Mouse (Mus musculus) spleen, adult 2 months (tissue): ENCODE results near the gene Erich4.

ENCODE experiments used
- CTCF ChIP-seq: fragments of 200-500 bp; IDR thresholded peaks from 2 replicates; pipeline ENCODE4 v1.5.1; 2011; ENCODE audit warnings: mild to moderate bottlenecking, inconsistent platforms; ENCODE audit not compliant: insufficient read depth, insufficient read length, insufficient replicate concordance; ENCODE audit errors: extremely low read depth
- POLR2A ChIP-seq: fragments of 200-500 bp; IDR thresholded peaks from 2 replicates; pipeline ENCODE4 v1.6.1; 2011; ENCODE audit warnings: low read depth, low read length, inconsistent platforms

DNA sequence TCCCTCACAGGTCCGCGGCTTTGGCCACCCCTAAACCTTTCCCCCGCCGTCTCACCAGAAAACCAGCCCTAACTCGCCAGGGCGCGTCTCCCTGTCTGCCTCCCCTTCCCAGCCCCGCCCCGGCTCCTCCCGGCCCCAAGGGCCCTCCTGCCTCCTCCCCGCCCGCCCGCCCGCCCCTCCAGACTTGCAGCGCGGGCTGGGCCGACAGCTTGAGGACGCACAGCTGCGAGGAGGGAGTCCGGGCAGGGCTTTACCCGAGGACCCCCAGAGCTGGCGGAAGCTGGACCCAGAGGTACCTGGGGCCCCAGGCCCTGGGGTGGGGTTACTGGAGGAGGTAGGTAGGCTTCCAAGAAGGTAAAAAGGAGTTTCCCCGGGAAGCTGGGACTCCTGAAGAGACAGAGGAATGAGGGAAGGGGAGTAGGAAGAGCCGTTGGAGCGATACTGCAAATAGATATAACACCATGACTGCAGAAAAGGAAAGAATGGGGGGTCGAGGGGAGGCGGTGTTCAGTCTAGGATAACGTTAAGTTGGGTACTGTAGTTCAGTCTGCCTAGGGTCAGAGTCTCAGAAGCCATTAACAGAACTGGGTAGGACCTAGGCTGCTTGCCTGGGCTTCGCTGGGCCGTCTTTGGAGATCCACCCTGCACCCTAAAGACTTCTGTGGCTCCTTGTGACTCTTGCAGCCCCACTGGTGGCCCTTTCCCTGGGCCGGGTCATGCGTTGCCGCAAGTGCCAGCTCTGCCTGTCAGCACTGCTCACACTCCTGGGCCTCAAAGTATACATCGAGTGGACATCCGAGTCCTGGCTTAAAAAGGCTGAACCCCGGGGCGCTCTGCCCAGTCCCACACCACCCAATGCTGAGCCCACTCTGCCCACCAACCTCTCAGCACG lies 12.0 kb upstream of the Erich4 start:
- TF ChIP-seq POLR2A = no peak; the same call in 1 of the 2 replicates
- TF ChIP-seq CTCF = no peak
